Mouse (Mus musculus): ENCODE results near the gene Tnfrsf4.

Tnfrsf4 gene

DNA sequence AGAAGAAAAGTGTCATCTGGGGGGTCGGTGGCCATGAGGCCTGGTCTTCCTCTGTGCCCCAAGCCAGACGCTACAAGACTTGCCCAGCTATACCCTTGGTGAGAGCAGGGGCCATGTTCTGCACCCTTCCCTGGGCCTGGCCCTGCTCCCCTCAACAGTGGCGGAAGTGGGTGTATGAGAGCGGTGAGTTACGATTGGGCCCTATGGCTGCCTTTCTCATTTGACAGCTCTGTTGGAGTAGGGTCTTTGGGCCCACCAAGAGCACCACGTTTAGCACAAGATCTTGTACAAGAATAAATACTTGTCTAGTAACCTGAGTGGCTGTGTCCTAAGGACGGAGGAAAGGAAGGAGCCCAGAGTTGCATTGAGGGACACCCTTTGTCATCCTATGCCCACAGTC lies 14.9 kb downstream of the Tnfrsf4 start:
- no peak for DNase-seq (ENCODE audit: low read depth, low spot score)

DNA sequence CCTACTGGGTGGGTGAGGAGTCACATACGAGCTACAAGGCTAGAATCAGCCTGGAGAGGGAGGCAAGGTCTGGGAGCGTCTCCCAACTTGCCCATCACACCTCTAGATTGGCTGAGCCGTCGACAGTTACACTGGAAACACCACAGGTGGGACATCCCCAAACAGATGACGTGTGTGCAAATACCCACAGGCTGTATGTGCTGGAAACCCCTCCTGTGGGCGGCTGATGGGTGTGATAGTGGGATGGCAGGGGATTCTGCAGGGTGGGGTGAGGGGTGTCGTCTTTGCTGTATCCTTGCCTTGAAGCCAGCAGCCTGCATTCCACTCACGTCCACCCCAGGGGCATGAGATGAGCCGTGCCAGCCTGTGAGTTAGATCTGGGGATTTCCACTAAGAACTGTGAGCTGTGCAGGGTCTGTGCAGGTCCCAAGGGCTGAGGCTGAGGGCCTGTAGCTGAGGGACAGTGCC lies 17.0 kb downstream of the Tnfrsf4 start:
- DNase-seq (ENCODE audit: low read depth, low spot score): no peak

GRCm38 (mm10) chr4:156031255-156031592 lies 17.6 kb downstream of the Tnfrsf4 start:
- no peak for DNase-seq (ENCODE audit: low read depth, low spot score)

- DNase-seq (ENCODE audit: low read depth, low spot score): peak; percentile 84
Measured at GRCm38 (mm10) chr4:156031593-156032391, 18.1 kb downstream of the Tnfrsf4 start.

- DNase-seq (ENCODE audit: low read depth, low spot score): no peak
Measured at GRCm38 (mm10) chr4:156032856-156033255, 19.2 kb downstream of the Tnfrsf4 start.

GRCm38 (mm10) chr4:156033476-156034119 lies 20.0 kb downstream of the Tnfrsf4 start:
- peak; percentile 46 for DNase-seq (ENCODE audit: low read depth, low spot score)

DNA sequence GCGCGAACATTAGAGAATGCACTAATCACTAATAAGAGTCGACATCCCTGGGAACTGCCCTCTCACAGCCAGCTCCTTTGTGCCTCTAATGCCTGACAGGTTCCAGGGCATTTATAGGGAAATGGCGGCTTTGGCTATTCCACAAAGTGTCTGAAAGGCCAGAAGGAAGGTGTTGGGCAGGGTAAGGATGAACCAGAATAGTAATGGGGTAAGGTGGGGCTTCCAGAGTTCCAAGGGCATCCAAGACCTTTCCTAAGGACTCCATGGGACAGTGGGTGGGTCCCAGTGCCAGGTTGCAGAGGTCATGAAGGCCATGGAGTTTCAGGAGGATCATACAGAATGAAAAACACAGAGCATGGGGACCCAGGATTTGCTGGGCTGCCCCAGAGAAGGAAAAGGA lies 20.7 kb downstream of the Tnfrsf4 start:
- DNase-seq (ENCODE audit: low read depth, low spot score): no peak

- DNase-seq (ENCODE audit: low read depth, low spot score): no peak
Measured at GRCm38 (mm10) chr4:156034901-156035300, 21.3 kb downstream of the Tnfrsf4 start.

GRCm38 (mm10) chr4:156044754-156045153 lies 31.1 kb downstream of the Tnfrsf4 start:
- no peak for DNase-seq (ENCODE audit: low read depth, low spot score)

DNA sequence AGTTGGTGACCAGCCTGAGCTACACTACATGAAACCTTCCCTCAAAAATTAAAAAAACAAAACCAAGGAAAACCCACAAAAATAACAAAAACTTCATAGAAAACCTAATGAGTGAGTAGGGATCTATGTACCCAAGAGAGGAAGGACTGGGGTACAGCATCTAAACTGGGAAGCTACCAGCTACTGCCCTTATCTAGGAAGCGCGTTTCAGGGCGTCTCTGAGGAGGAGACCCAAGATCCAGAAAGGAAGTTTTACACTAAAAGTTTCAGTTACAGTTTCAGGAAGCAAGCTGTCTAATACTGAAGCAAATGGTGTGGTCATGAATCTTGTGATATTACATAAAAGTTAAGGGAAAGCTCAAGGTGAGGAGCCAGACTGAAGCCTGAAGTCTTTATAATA lies 36.1 kb downstream of the Tnfrsf4 start:
- DNase-seq (ENCODE audit: low read depth, low spot score): no peak

- peak; percentile 49 for DNase-seq (ENCODE audit: low read depth, low spot score)
Measured at GRCm38 (mm10) chr4:156050391-156050980, 36.8 kb downstream of the Tnfrsf4 start.

- no peak for DNase-seq (ENCODE audit: low read depth, low spot score)
Measured at GRCm38 (mm10) chr4:156053113-156053512, 39.5 kb downstream of the Tnfrsf4 start.

GRCm38 (mm10) chr4:156054130-156054529 lies 40.5 kb downstream of the Tnfrsf4 start:
- no peak for DNase-seq (ENCODE audit: low read depth, low spot score)

- DNase-seq (ENCODE audit: low read depth, low spot score): no peak
Measured at GRCm38 (mm10) chr4:156054606-156055005, 41.0 kb downstream of the Tnfrsf4 start.

- DNase-seq (ENCODE audit: low read depth, low spot score): no peak
Measured at GRCm38 (mm10) chr4:156055173-156055572, 41.5 kb downstream of the Tnfrsf4 start.

DNA sequence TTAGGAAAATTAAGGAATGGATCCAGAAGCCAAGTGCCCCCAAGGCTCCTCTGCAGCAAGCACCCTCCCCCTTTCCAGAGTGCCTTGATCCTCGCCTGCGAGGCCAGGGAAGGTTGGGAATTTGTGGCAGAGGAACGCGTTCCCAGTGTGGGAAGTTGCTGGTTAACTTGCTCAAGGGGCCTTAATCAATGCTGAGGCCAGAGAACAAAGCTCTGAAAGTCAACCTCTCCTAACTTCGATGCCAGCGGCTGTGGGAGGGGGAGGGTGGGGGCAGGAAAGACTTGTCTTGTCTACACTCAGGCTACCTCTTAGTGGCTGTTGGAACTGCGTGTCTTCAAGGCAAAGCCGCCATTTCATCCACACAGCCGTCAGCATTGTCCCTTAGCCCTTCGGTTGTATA lies 44.1 kb downstream of the Tnfrsf4 start:
- DNase-seq (ENCODE audit: low read depth, low spot score): no peak

- DNase-seq (ENCODE audit: low read depth, low spot score): no peak
Measured at GRCm38 (mm10) chr4:156058826-156059225, 45.2 kb downstream of the Tnfrsf4 start.

DNA sequence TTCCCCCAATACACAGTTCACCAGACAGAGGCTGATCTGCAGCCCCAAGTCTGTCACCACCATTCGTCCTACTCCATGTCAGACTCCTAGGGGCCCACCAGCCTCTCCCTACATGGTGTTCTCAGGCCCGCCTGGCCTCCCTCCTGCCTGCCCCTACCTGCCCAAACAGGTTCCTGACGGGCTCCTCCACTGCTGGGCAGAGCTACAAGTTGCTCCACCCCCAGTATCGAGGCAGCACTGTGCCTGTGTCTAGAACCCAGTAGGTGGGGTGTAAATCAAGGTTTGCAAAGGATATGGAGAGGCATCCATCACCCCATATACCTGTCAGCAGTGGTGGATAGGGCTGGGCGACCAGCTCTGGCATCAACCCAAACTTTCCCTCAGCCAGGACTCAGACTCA lies 45.6 kb downstream of the Tnfrsf4 start, which contains the start of gene Ttll10:
Gene Ttll10, minus strand, starts transcription at position 154 of the 400 bp plus-strand sequence.
- DNase-seq (ENCODE audit: low read depth, low spot score): no peak

GRCm38 (mm10) chr4:156059713-156060112 lies 46.1 kb downstream of the Tnfrsf4 start:
- DNase-seq (ENCODE audit: low read depth, low spot score): peak; percentile 35

DNA sequence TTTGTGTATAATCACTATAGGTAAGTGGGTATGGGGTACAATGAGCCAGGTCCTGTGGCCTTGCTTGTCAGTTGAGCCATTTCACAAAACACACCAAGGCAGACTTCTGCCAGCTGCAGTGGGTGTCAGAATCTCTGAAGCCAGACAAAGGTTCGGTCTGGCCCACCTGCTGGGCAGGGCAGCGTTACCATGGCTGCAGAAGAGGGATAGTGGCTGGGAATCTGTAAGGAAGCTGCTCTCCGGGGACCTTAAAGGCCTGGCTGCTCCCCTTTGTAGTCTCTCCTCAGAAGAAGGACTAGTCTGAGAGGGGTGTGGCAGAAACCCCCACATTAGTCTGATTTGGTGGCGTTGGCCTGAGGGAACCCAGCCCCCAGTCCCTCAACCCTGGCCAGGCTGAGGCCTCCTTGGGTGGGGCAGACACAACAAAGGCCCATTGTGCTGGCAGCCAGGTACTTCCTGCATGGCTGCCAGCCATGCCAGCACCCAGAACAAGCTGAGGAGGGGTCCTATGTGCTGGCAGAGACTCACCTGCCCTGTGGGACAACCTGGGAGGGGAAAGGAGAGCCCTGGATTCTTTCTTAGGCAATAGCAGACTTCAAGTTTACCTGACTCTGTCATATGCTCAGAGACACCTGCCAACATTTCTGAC lies 50.3 kb downstream of the Tnfrsf4 start:
- no peak for DNase-seq (ENCODE audit: low read depth, low spot score)

GRCm38 (mm10) chr4:156064510-156064897 lies 50.9 kb downstream of the Tnfrsf4 start:
- no peak for DNase-seq (ENCODE audit: low read depth, low spot score)

Measured in forelimb bud, embryonic 11.5 days (tissue).